Mouse (Mus musculus): Measurements from ENCODE around the gene Thbd. TPM values are rescaled to one million over a fixed set of nuclear protein-coding genes. Genes with fewer than 3 reads are reported as not detected.

Thbd gene
- polyA plus RNA-seq, 1 experiment from 2014 or later: 18.3 TPM

DNA sequence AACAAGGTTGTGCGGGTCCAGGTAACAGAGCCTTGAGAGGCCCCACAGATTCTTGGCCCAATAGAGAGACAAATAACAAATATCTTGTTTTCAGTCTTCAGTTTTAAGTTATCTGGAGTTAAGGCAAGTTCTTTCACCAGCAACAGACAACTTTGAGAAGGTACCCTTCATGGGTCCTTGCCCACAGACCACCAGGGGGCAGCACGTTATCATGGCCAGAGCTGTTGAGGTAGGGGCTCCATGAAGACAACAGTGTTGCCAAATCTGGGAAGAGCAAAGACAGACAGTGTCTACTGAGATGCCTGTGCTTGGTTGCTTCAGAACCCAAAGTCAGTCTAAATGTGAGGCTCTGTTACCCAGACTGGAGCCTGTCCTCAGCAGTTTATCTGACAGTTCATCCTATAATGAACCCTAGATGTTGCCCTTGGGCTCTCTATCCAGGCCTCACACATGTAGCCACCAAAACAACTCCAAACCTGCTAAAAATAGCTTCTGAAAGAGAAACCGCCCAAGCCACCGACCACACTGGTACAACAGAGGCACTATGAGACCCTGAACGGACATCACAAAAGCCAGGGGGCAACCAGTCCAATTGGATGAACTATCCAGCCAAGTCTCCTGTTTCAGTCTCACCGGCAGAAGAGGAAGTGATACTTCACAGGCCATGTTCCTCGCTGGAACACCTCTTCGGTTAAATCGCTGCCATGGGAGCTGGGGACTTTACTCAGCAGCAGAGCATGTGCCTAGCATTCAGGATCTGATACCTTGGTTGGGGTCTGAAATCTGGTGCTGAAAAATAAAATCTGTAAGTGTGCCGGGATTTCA is 32.5 kb downstream of the Thbd start:
- H3K4me1 ChIP-seq (replicated peaks; ENCODE audit: control insufficient read depth, insufficient read depth, low read length): no peaks in the 10 kb centered on the region
- no peak overlapping the region for H3K9ac ChIP-seq (ENCODE audit: low read depth, low read length)
- 75% methylated on average over 10 of the region's 10 CpGs for whole genome bisulfite sequencing
- H3K9me3 ChIP-seq (ENCODE audit: control insufficient read depth): no peaks in the 10 kb centered on the region
- no peak overlapping the region for H3K4me3 ChIP-seq (ENCODE audit: low read depth, low read length)
- peak; percentile 80 for TF ChIP-seq CTCF (IDR thresholded peaks at IDR 0.05; ENCODE audit: low read depth)
- no peaks in the 10 kb centered on the region for H3K36me3 ChIP-seq (ENCODE audit: control insufficient read depth, insufficient read depth)
- no peak for ATAC-seq
- no peaks in the 10 kb centered on the region for H3K27me3 ChIP-seq (replicated peaks; ENCODE audit: control insufficient read depth, insufficient read depth, low read length)
- H3K4me2 ChIP-seq (replicated peaks; ENCODE audit: low read depth): no peak overlapping the region
- no peak overlapping the region for H3K27ac ChIP-seq (ENCODE audit: low read depth, low read length)

DNA sequence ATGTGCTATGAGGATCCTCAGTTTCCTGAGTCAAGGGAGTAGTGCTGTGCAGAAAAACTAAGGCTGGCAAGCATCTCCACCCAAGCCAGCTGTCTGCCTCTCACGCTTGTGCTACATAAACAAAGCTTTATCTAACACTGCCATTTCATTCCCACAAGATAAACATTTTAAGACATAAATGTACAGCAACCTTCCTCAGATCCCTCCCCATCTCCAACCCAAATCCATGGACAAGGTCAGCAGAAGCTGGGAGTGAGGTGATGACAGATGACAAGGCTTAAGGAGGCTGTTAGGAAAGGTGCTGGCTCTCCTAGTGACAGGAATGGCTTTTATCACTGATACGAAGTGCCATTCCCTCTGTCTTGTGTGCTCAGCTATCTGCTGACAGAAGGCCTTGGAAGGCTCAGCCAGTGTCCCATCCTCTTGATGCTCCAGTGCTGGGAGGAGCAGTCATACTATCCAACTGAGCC is 34.4 kb downstream of the Thbd start:
- no peak overlapping the region for H3K9ac ChIP-seq (ENCODE audit: low read depth, low read length)
- no peaks in the 10 kb centered on the region for H3K36me3 ChIP-seq (ENCODE audit: control insufficient read depth, insufficient read depth)
- WGBS: 34% methylated on average over 2 of the region's 2 CpGs
- no peak overlapping the region for H3K4me2 ChIP-seq (replicated peaks; ENCODE audit: low read depth)
- H3K4me1 ChIP-seq (replicated peaks; ENCODE audit: control insufficient read depth, insufficient read depth, low read length): no peaks in the 10 kb centered on the region
- no peak for ATAC-seq
- no peak overlapping the region for H3K27ac ChIP-seq (ENCODE audit: low read depth, low read length)
- H3K9me3 ChIP-seq (ENCODE audit: control insufficient read depth): no peaks in the 10 kb centered on the region
- H3K4me3 ChIP-seq (ENCODE audit: low read depth, low read length): no peak overlapping the region
- H3K27me3 ChIP-seq (replicated peaks; ENCODE audit: control insufficient read depth, insufficient read depth, low read length): no peaks in the 10 kb centered on the region
- TF ChIP-seq CTCF (IDR thresholded peaks at IDR 0.05; ENCODE audit: low read depth): no peak

DNA sequence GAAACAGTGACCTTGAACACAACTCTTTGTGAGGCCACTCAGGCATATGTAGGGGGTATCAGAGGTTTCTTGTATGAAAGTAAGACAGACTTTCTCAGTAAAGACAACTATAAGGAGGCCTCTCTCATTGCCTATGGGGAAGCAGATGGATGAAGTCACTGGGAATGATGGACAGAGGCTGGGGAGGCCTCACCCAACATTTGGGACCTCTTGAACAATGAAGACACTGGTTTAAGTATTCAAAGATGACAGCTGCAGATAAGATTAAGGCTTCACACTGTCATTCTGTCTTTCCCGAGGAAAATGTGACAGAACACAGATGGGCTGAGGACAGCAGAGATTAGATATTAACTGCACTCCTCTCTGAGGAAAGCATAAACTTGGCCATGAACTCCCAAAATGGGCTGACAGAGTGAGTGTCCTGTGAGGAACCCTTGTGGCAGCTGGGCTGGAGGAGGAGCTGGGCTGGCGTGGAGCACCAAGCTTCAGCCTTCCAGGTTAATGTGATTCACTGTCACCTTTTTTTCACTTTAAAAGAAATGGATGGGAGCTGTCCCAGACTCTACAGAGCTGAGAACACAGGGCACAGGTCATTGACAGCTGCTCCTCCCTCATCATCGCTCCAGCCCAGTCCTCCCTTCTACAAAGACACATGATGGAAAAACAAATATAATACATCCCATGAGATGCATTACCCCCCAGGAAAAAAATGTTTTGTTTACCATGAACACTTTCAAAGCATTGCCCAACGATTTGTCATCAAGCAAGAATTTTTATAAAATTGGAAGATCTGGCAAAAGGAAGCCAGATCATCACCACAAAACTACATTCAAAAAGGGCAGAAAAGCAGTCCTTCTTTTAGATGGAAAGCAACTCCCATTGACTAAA is 36.0 kb downstream of the Thbd start:
- Histone ChIP-seq H3K36me3 (ENCODE audit: control insufficient read depth, insufficient read depth) (no peaks in the 10 kb centered on the region), H3K4me3 (ENCODE audit: low read depth, low read length) (no peak overlapping the region), H3K4me1 (replicated peaks; ENCODE audit: control insufficient read depth, insufficient read depth, low read length) (no peaks in the 10 kb centered on the region), H3K9ac (ENCODE audit: low read depth, low read length) (no peak overlapping the region), H3K27me3 (replicated peaks; ENCODE audit: control insufficient read depth, insufficient read depth, low read length) (no peaks in the 10 kb centered on the region), H3K27ac (ENCODE audit: low read depth, low read length) (no peak overlapping the region), H3K9me3 (ENCODE audit: control insufficient read depth) (no peaks in the 10 kb centered on the region), H3K4me2 (replicated peaks; ENCODE audit: low read depth) (no peak overlapping the region)
- 53% methylated on average over 4 of the region's 4 CpGs for WGBS
- ATAC-seq: no peak
- no peak for TF ChIP-seq CTCF (IDR thresholded peaks at IDR 0.05; ENCODE audit: low read depth)

DNA sequence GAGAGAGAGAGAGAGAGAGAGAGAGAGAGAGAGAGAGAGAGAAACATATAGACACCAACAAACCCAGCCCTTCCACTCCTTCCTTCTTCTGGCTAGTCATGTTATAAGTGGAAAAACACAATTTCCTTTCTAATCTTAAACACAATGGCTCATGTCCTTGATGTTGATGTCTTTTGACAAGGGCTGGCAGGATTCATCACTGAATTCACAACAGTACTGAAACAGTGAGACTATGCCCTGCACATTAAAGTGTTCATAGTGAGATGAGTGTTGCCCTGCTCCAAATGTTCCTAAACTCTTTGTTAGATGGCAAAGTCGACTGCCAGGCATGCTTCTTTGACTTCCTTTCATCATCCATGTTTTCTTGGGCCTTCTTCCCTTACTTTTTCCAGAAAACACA is 42.8 kb downstream of the Thbd start:
- 53% methylated on average over 1 of the region's 1 CpGs for WGBS
- Histone ChIP-seq H3K4me2 (replicated peaks; ENCODE audit: low read depth) (no peak overlapping the region), H3K27me3 (replicated peaks; ENCODE audit: control insufficient read depth, insufficient read depth, low read length) (no peaks in the 10 kb centered on the region), H3K27ac (ENCODE audit: low read depth, low read length) (no peak overlapping the region), H3K9ac (ENCODE audit: low read depth, low read length) (no peak overlapping the region), H3K9me3 (ENCODE audit: control insufficient read depth) (no peaks in the 10 kb centered on the region), H3K4me1 (replicated peaks; ENCODE audit: control insufficient read depth, insufficient read depth, low read length) (no peaks in the 10 kb centered on the region), H3K36me3 (ENCODE audit: control insufficient read depth, insufficient read depth) (no peaks in the 10 kb centered on the region), H3K4me3 (ENCODE audit: low read depth, low read length) (no peak overlapping the region)
- no peak for ATAC-seq
- TF ChIP-seq CTCF (IDR thresholded peaks at IDR 0.05; ENCODE audit: low read depth): no peak

DNA sequence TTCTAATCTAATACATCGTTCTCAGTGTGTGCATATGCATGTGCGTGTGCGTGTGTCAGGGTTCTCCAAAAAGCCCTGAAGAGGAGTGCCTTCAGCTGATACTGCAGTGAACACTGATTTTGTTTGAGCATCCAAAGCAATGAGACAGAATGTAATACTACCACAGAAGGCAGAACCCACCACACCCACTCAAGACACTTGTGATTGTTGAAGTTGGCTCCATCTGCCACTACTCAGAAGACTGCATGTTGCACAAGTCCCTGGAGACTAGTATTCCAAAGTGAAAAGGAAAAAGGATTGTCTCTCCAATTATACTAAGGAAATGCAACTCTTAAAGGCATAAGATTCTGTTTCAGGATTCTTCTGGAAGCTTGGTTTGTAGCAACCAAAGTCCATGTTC is 43.5 kb downstream of the Thbd start:
- no peak overlapping the region for H3K4me2 ChIP-seq (replicated peaks; ENCODE audit: low read depth)
- WGBS: 89% methylated on average over 3 of the region's 3 CpGs
- no peak overlapping the region for H3K9ac ChIP-seq (ENCODE audit: low read depth, low read length)
- no peaks in the 10 kb centered on the region for H3K27me3 ChIP-seq (replicated peaks; ENCODE audit: control insufficient read depth, insufficient read depth, low read length)
- ATAC-seq: no peak
- H3K9me3 ChIP-seq (ENCODE audit: control insufficient read depth): no peaks in the 10 kb centered on the region
- TF ChIP-seq CTCF (IDR thresholded peaks at IDR 0.05; ENCODE audit: low read depth): no peak
- no peaks in the 10 kb centered on the region for H3K4me1 ChIP-seq (replicated peaks; ENCODE audit: control insufficient read depth, insufficient read depth, low read length)
- H3K27ac ChIP-seq (ENCODE audit: low read depth, low read length): no peak overlapping the region
- no peaks in the 10 kb centered on the region for H3K36me3 ChIP-seq (ENCODE audit: control insufficient read depth, insufficient read depth)
- no peak overlapping the region for H3K4me3 ChIP-seq (ENCODE audit: low read depth, low read length)

DNA sequence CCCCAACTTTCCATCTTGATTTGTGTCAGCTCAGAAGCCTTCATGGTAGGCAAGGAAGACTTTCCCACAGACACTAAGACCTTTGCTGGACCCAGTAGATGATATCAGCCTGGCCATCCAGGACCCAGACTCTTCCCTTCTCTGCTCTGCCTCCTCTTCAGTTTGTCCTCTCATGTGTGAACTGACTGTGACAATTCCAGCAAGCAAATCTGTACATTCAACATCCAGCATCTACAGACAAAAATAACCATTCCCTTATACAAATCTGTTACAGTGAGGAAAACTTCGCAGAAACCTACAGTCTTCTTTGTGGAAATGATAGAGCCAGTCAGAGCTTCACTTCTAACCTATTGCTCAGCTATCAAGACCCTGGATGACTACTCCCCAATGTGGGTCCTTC is 50.8 kb downstream of the Thbd start:
- no peaks in the 10 kb centered on the region for H3K36me3 ChIP-seq (ENCODE audit: control insufficient read depth, insufficient read depth)
- 84% methylated on average over 1 of the region's 1 CpGs for WGBS
- TF ChIP-seq CTCF (IDR thresholded peaks at IDR 0.05; ENCODE audit: low read depth): no peak

More for the DNA sequence above, 50.8 kb downstream of the Thbd start:
- no peaks in the 10 kb centered on the region for H3K27me3 ChIP-seq (replicated peaks; ENCODE audit: control insufficient read depth, insufficient read depth, low read length)
- 0 out of 2 replicates have a peak, but pooled peaks cover 2% of the 10 kb centered on the region for H3K4me1 ChIP-seq (replicated peaks; ENCODE audit: control insufficient read depth, insufficient read depth, low read length)
- H3K9ac ChIP-seq (ENCODE audit: low read depth, low read length): no peak overlapping the region
- no peak overlapping the region for H3K4me2 ChIP-seq (replicated peaks; ENCODE audit: low read depth)
- no peaks in the 10 kb centered on the region for H3K9me3 ChIP-seq (ENCODE audit: control insufficient read depth)
- H3K27ac ChIP-seq (ENCODE audit: low read depth, low read length): no peak overlapping the region
- ATAC-seq: no peak
- H3K4me3 ChIP-seq (ENCODE audit: low read depth, low read length): no peak overlapping the region

Other genes with a start within 250 kb of the Thbd start
- gene Sstr4, start 12.8 kb downstream of the Thbd start, polyA plus RNA-seq (2015; fragmentation: Nextera tagmentation; extraction: Ambion mirVana): 0.78 and 1.1 TPM in 2 replicates
- gene Cd93, start 35.4 kb upstream of the Thbd start, polyA plus RNA-seq (2015; fragmentation: Nextera tagmentation; extraction: Ambion mirVana): 4.8 and 5.0 TPM in 2 replicates

All from intestine, postnatal 0 days (tissue).